Mouse (Mus musculus) gastrocnemius, postnatal 14 days (tissue): ENCODE results near the gene Nhlrc2. TPM values are rescaled to one million over a fixed set of nuclear protein-coding genes. Genes with fewer than 3 reads are reported as not detected.

ENCODE experiments used
- DNase-seq: peaks from one replicate; pipeline ENCODE4 v3.0.0; 2021; ENCODE audit warnings: mixed read lengths
- intact Hi-C: fragments of 180-260 bp; cut with DNase I; formaldehyde crosslinking; loops from one replicate; pipeline ENCODE4 v1.15.1; 2025; ENCODE audit warnings: low total_unique reads
- total RNA-seq, 2 experiments: library from RNA; stranded (reverse); gene quantifications; 2 replicates each; pipeline ENCODE4 v1.2.3; 2021

Nhlrc2 gene
- total RNA-seq, 2 experiments from 2014 or later: 9.0 to 9.6 TPM

- intact Hi-C loops: no loop called here
- no peak for DNase-seq
These were observed 52.7 kb downstream of the Nhlrc2 start for GRCm38 (mm10) chr19:56600797-56601196.

GRCm38 (mm10) chr19:56601901-56602347 lies 53.9 kb downstream of the Nhlrc2 start:
- intact Hi-C loops: no loop called here

GRCm38 (mm10) chr19:56608946-56609345 lies 60.9 kb downstream of the Nhlrc2 start:
- no peak for DNase-seq
- intact Hi-C loops: no loop called here

More at GRCm38 (mm10) chr19:56601901-56602347, 53.9 kb downstream of the Nhlrc2 start:
- DNase-seq: no peak

GRCm38 (mm10) chr19:56614131-56614530 lies 66.1 kb downstream of the Nhlrc2 start:
- DNase-seq: no peak
- intact Hi-C loops: no loop called here

- no peak for DNase-seq
- intact Hi-C loops: no loop called here
These were observed 70.8 kb downstream of the Nhlrc2 start for GRCm38 (mm10) chr19:56618845-56619244.

DNA sequence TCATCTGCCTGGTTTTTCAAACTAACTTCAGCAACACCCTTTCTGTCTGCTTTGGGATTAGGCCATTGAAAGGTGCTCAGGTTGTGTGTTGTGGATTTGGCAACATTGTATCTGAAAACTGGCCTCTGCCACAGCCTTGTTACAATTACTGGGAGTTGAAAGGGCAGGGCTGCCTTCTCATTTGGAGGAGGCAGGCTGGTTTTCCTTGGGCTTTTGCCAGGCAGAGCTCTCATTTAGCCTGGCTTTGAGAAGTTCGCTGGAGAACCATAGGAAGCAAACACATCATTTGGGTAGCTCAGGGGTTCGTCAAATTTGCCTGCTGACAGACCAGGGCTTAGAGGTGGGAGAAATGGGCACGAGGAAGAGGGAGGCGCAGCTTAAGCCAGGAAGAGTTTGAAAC lies 71.5 kb downstream of the Nhlrc2 start:
- intact Hi-C loops: no loop called here
- DNase-seq: no peak

DNA sequence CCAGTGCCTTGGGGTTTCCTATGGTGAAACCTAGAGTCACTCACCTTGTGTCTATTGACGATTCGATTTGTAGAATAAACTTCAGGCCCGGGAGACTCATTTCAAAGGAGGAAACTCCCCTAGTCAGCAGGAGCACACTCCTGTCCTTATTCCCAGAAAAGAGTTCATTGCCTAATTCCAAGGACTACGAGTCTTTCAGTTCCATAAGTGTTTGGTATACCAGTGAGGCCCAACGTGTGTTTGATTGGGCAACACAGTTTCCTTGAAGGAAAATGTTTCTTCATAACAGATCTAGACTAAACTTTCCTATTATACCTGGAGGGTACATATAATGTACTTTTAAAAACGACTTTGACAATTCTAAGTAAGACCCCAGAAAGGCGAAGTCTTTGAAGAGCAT lies 73.8 kb downstream of the Nhlrc2 start:
- intact Hi-C loops: no loop called here
- DNase-seq: no peak

DNA sequence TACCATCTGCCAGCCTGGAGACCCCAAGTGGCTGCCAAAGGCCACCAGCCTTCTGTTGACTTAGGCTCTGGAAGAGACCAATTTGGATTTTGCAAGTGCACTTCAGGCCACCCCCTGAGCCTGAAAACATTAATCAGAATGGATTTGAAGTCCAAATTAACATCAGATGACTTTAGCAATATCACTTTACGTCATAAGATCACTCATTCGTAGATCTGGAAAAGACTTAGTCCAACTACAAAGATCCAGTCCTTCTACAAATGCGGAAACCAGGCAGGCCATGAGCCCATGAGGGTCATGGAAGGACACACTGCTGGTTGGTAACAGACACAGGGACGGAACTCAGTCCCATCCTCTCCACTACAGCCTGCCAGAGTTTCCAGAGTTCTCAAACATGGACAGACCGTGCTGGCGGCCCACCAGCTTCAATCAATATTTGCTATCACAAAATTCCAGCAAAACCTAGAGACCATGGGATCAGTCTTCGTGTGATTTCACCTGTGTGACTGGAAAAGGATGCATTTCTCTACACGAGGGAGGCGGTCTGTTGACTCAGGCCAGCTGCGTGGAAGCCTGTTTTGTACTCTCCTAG lies 79.9 kb downstream of the Nhlrc2 start:
- intact Hi-C loops: no loop called here
- DNase-seq: no peak

DNA sequence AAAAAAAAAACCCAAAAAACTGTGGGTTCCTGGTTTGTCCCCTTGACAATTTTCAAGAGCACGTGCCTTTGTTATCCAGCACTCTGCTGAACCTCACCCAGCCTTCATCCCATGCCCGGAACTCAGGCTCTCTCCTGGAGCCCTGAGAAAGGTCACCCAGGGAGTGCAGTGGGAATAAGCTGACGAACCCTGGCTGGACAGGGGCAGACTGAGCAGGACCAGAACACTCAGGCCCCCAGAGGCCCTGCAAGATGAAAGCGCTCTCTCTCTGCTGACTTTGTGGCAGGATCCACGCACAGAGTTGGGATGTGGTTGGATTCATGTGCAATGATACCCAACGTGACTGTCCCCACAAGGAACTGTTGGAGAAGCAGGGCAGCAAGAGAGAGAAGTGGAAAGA lies 81.6 kb downstream of the Nhlrc2 start:
- intact Hi-C loops: no loop called here
- DNase-seq: no peak

DNA sequence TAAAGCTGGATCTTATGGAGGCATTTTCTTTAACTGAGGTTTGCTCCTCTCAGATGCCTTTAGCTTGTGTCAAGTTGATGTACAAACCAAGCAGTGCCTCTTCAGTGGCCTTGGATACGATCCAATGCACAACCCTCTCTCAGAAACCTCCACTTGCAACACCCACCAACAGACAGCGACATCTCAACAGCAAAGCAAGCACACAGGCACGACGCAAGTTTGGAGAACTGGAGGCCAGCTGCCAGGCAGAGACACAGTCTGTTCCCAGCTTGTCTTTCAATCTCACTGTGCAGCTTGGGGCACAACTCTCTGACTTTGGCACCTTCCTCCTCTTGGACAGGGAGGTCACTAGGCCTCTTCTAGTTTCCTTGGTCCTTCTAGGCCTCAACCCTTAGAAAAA lies 83.0 kb downstream of the Nhlrc2 start:
- no peak for DNase-seq
- intact Hi-C loops: no loop called here

DNA sequence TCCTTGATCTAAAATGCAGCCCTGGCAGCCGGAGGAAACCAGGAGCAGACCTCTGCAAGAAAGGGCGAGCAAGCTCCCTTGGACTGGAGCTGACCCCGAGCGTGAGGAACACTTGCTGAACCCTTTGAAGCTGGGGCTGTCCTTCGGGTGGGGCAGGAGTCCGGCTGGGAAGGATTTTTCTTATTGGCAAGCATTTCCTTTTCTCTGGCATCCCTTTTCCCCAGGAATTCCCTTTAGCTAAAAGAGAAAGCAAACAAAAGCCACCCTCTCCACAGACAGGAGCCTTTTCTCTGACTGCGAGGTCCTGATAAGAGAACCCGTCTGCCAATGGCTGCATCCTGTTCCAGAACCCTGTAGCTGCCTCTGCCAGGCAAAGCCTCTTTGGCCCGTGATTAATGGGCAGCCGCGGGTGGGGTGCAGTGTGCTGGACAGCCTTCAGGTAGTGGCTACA lies 83.4 kb downstream of the Nhlrc2 start:
- DNase-seq: peak; percentile 18
- intact Hi-C loops: no loop called here

DNA sequence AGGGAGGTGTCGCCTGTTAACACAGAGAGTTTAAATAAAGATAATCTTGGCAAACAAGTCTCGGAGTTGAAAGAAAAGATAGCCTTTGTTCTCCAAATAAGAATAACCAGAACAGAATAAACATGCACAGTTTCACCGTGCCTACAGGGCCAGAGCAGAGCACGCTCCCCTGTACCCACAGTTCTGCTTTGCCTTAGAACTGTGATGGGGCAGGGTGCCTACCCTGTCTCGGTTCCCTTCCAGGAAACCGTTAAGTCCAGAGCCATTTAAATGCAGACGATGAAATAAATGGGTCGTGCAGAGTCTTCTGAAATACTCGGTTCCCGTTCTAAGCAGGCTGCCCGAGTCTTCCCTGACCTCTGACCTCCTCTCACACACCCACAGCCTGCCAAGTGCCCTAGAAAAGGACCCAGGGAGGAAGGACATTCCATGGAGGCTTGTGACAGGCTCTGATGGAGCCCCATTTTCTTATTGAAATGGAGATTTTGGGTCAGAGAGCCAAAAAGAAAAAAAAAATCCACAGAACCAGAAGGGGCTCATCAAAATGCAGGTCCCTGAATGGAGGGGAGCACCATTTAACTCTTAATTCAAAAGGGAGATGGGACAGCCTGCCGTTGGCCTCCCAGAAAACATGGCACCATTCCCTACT lies 89.1 kb downstream of the Nhlrc2 start:
- no peak for DNase-seq
- intact Hi-C loops: no loop called here

DNA sequence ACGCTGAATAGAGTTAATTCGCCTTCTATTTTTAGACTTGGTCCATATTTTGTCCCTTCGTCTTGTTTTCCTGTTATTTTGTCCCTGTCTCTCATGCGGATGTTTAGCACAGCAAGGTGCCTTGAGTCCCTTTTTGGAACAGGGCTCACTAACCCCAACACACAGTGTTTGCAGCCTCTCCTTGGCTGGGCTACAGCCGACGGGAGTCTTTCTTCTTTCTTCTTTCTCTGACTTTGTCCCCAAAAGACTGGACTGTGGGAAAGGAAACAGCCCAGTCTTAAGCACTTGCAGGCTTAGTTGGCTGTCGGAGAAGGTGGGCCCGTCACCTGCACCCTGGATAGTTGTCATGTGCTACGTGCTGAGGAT lies 89.6 kb downstream of the Nhlrc2 start:
- no peak for DNase-seq
- intact Hi-C loops: no loop called here

DNA sequence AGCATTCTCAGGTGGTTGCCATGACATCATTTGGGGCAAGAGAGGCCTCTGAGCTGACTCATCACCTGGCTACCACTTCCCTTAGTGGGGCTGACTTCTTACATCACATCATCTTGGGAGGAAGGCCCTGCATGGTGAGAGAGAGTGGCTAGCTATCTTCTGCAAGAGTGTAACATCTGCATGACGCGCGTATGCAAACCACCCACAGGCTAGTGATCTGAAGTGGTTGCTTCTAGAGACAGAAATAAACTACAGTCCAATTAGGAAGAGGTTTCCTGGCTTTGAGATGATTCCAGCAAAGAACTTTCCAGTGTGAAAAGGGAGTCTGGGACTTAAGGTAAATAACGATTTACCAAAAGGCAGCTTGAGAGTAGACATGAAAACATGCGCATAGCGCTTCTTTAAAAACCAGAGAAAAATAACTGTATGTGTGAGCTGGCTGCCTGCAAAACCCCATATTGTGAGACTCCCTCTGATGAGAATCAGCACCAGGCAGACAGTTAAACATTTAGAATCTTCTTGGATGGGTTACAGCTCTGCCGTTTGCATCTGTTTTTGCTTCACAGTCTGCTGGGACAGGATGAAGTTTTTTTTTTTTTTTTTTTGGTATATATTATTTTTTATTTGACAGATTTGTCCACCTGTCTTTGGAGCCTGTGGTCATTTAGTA lies 99.5 kb downstream of the Nhlrc2 start:
- intact Hi-C loops: no loop called here
- no peak for DNase-seq

- no peak for DNase-seq
- intact Hi-C loops: no loop called here
These were observed 103.2 kb downstream of the Nhlrc2 start for GRCm38 (mm10) chr19:56651262-56651661.

- intact Hi-C loops: no loop called here
These were observed 104.2 kb downstream of the Nhlrc2 start for GRCm38 (mm10) chr19:56652034-56652962.

More at GRCm38 (mm10) chr19:56652034-56652962, 104.2 kb downstream of the Nhlrc2 start:
- DNase-seq: peak; percentile 71
